Comparison of ENCODE assay signal across 9 mouse cellular contexts in the genomic region with DNA sequence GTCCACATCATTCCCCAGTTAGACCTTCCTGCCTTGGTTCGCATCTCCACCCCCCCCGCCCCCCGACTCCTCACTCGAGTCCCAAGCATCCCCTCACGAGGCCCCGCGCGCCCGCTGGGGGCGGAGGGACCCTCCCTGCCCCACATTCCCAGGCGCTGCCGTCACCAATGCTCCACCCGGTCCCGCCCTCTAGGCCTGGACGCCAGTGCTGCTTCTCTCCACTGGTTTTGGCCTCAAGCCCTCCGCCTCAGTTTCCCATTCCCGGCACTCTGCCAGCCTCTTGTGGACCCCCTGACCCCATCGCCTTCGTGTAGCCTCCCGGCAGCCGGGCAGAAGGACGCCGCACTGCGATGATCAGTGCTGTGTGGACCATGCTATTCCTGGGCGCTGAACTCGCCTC. TPM values are rescaled to one million over a fixed set of nuclear protein-coding genes. Genes with fewer than 3 reads are reported as not detected.
DNase-seq lines count a peak whose midpoint lies in the region; ATAC-seq and TF ChIP-seq lines count a peak whose summit lies in the region.
"Had no signal": no experiment of that assay in that cellular context is flagged by ENCODE, and none has a peak within 500 bp of the region (broad histone marks: within the 10 kb centered on the region; RNA-seq: fewer than 3 reads in every experiment).

No protein-coding gene starts in this region.

- H3K4me1 ChIP-seq in hindbrain, embryonic 13.5 days (replicated peaks), result peaks cover 24% of the 10 kb centered on the region
- peaks cover 4% of the 10 kb centered on the region; the same call in 1 of the 2 replicates for H3K4me1 ChIP-seq in hindbrain, embryonic 11.5 days (replicated peaks; ENCODE audit: control insufficient read depth, insufficient read depth, low read length)
- peaks cover 85% of the 10 kb centered on the region for H3K4me1 ChIP-seq in E14TG2a.4 (replicated peaks; ENCODE audit: low read depth, low read length)
- H3K4me1 ChIP-seq in embryonic facial prominence, embryonic 11.5 days (ENCODE audit: control insufficient read depth, insufficient read depth, low read length), result peaks cover 6% of the 10 kb centered on the region
- H3K4me1 ChIP-seq in limb, embryonic 12.5 days (replicated peaks), result peaks cover 23% of the 10 kb centered on the region

- H3K27ac ChIP-seq in hindbrain, embryonic 13.5 days, result no peak overlapping the region
- H3K27ac ChIP-seq in hindbrain, embryonic 11.5 days (ENCODE audit: low read depth, low read length), result no peak overlapping the region
- H3K27ac ChIP-seq in embryonic facial prominence, embryonic 11.5 days (replicated peaks; ENCODE audit: low read depth, low read length), result no peak overlapping the region
- H3K27ac ChIP-seq in limb, embryonic 12.5 days, result no peak overlapping the region
- H3K27ac ChIP-seq: liver, embryonic 15.5 days had no signal

- no peak overlapping the region for H3K9ac ChIP-seq in hindbrain, embryonic 13.5 days
- no peak overlapping the region for H3K9ac ChIP-seq in hindbrain, embryonic 11.5 days (ENCODE audit: low read depth, low read length)
- no peak overlapping the region for H3K9ac ChIP-seq in embryonic facial prominence, embryonic 11.5 days (replicated peaks; ENCODE audit: low read length)
- H3K9ac ChIP-seq in limb, embryonic 12.5 days (replicated peaks), result peak overlapping the region; percentile 23; the same call in 1 of the 2 replicates

- H3K36me3 ChIP-seq in hindbrain, embryonic 13.5 days, result no peaks in the 10 kb centered on the region
- no peaks in the 10 kb centered on the region for H3K36me3 ChIP-seq in hindbrain, embryonic 11.5 days (ENCODE audit: control insufficient read depth, insufficient read depth, low read length)
- no peaks in the 10 kb centered on the region for H3K36me3 ChIP-seq in E14TG2a.4 (ENCODE audit: insufficient read depth, low read length)
- H3K36me3 ChIP-seq in embryonic facial prominence, embryonic 11.5 days (replicated peaks; ENCODE audit: control insufficient read depth, insufficient read depth, low read depth, low read length), result no peaks in the 10 kb centered on the region
- no peaks in the 10 kb centered on the region for H3K36me3 ChIP-seq in limb, embryonic 12.5 days
- H3K36me3 ChIP-seq: liver, embryonic 15.5 days had no signal

- TF ChIP-seq CTCF in E14TG2a.4 (conservative IDR thresholded peaks at IDR 0.05; ENCODE audit: low read length), result 0 out of 2 replicates have a peak, but pooled peaks have one; percentile 4

- no peak for ATAC-seq in hindbrain, embryonic 13.5 days (ENCODE audit: low FRiP score)
- no peak for ATAC-seq in hindbrain, embryonic 11.5 days (ENCODE audit: low FRiP score)
- no peak for ATAC-seq in embryonic facial prominence, embryonic 11.5 days (replicated peaks; ENCODE audit: insufficient number of reproducible peaks, low FRiP score, low TSS enrichment, low read depth)
- ATAC-seq in limb, embryonic 12.5 days (ENCODE audit: insufficient number of reproducible peaks, insufficient read depth, low FRiP score, low TSS enrichment, low read depth), result no peak
- no peak for ATAC-seq in granulocyte monocyte progenitor cell, adult 5-6 weeks (replicated peaks; ENCODE audit: poor library complexity, severe bottlenecking)
- no peak for ATAC-seq in erythroid progenitor cell, adult 5-6 weeks (replicated peaks; ENCODE audit: low FRiP score, poor library complexity, severe bottlenecking)

- H3K9me3 ChIP-seq in hindbrain, embryonic 13.5 days, result no peaks in the 10 kb centered on the region
- H3K9me3 ChIP-seq in hindbrain, embryonic 11.5 days (ENCODE audit: control insufficient read depth, low read length), result no peaks in the 10 kb centered on the region
- no peaks in the 10 kb centered on the region for H3K9me3 ChIP-seq in E14TG2a.4 (ENCODE audit: low read length)
- H3K9me3 ChIP-seq in embryonic facial prominence, embryonic 11.5 days (replicated peaks; ENCODE audit: control insufficient read depth, low read length), result no peaks in the 10 kb centered on the region
- H3K9me3 ChIP-seq in limb, embryonic 12.5 days, result no peaks in the 10 kb centered on the region
- H3K9me3 ChIP-seq: liver, embryonic 15.5 days had no signal

- WGBS in hindbrain, embryonic 13.5 days, result 12% methylated on average over 26 of the region's 26 CpGs
- WGBS in hindbrain, embryonic 11.5 days, result 22% methylated on average over 19 of the region's 26 CpGs
- WGBS in embryonic facial prominence, embryonic 11.5 days, result 16% methylated on average over 24 of the region's 26 CpGs
- WGBS in limb, embryonic 12.5 days, result 17% methylated on average over 25 of the region's 26 CpGs

- H3K27me3 ChIP-seq in hindbrain, embryonic 13.5 days, result peaks cover 100% of the 10 kb centered on the region
- peaks cover 87% of the 10 kb centered on the region for H3K27me3 ChIP-seq in hindbrain, embryonic 11.5 days (ENCODE audit: control insufficient read depth, insufficient read depth, low read length)
- peaks cover 83% of the 10 kb centered on the region for H3K27me3 ChIP-seq in E14TG2a.4 (ENCODE audit: insufficient read depth, low read length)
- H3K27me3 ChIP-seq in embryonic facial prominence, embryonic 11.5 days (ENCODE audit: control insufficient read depth, insufficient read depth, low read length), result peaks cover 74% of the 10 kb centered on the region
- H3K27me3 ChIP-seq in limb, embryonic 12.5 days, result peaks cover 100% of the 10 kb centered on the region

- DNase-seq in hindbrain, embryonic 11.5 days (ENCODE audit: low spot score), result no peak
- DNase-seq in embryonic facial prominence, embryonic 11.5 days (ENCODE audit: low spot score), result no peak
- no peak for DNase-seq in frontal cortex, postnatal 36 days (ENCODE audit: low spot score in 2 of 2)

- H3K4me3 ChIP-seq in hindbrain, embryonic 13.5 days, result no peak overlapping the region
- no peak overlapping the region for H3K4me3 ChIP-seq in hindbrain, embryonic 11.5 days (ENCODE audit: low read depth, low read length)
- peak overlapping the region; percentile 77 for H3K4me3 ChIP-seq in E14TG2a.4 (replicated peaks; ENCODE audit: low read length)
- no peak overlapping the region for H3K4me3 ChIP-seq in embryonic facial prominence, embryonic 11.5 days (ENCODE audit: low read depth, low read length)
- peak overlapping the region; percentile 34 for H3K4me3 ChIP-seq in limb, embryonic 12.5 days (replicated peaks)

- H3K4me2 ChIP-seq in hindbrain, embryonic 13.5 days, result peak overlapping the region; percentile 25; the same call in 1 of the 2 replicates
- no peak overlapping the region for H3K4me2 ChIP-seq in hindbrain, embryonic 11.5 days (replicated peaks; ENCODE audit: low read depth, low read length)
- H3K4me2 ChIP-seq in embryonic facial prominence, embryonic 11.5 days (ENCODE audit: low read depth, low read length), result peak overlapping the region; percentile 4; the same call in 1 of the 2 replicates
- H3K4me2 ChIP-seq in limb, embryonic 12.5 days, result peak overlapping the region; percentile 51

RNA-seq across cellular contexts. Expression of gene Adamtsl5, which starts 0.8 kb away (rescaled TPM):
- polyA plus RNA-seq in hindbrain, embryonic 13.5 days (2015; fragmentation: Nextera tagmentation; extraction: Ambion mirVana), result 0.42 and 0.66 TPM in 2 replicates
- polyA plus RNA-seq in hindbrain, embryonic 11.5 days (2014; fragmentation: Nextera tagmentation; extraction: Ambion mirVana), result 0.54 and 0.70 TPM in 2 replicates
- 0.14 and 0.88 TPM in 2 replicates for polyA plus RNA-seq in embryonic facial prominence, embryonic 11.5 days (2014; fragmentation: Nextera tagmentation; extraction: Ambion mirVana)
- 0.70 and 0.88 TPM in 2 replicates for polyA plus RNA-seq in limb, embryonic 12.5 days (2016; fragmentation: Nextera tagmentation; extraction: Ambion mirVana)
- total RNA-seq in granulocyte monocyte progenitor cell, adult 5-6 weeks (2014; fragmentation: Nextera tagmentation), result not detected in 2 replicates
- total RNA-seq in granulocyte monocyte progenitor cell, adult 5-6 weeks (2017), result not detected in 2 replicates
- total RNA-seq in erythroid progenitor cell, adult 5-6 weeks (2015; ENCODE audit: low replicate concordance), result 0.84 TPM in 1 of 2 replicates, not detected in the other
- total RNA-seq in erythroid progenitor cell, adult 5-6 weeks (2017; ENCODE audit: low replicate concordance), result 0.13 and 30.2 TPM in 2 replicates

RNA-seq across cellular contexts. Expression of gene Plk5, which starts 7.3 kb away (rescaled TPM):
- 1.2 and 1.7 TPM in 2 replicates for polyA plus RNA-seq in hindbrain, embryonic 13.5 days (2015; fragmentation: Nextera tagmentation; extraction: Ambion mirVana)
- 0.11 and 0.14 TPM in 2 replicates for polyA plus RNA-seq in hindbrain, embryonic 11.5 days (2014; fragmentation: Nextera tagmentation; extraction: Ambion mirVana)
- polyA plus RNA-seq in embryonic facial prominence, embryonic 11.5 days (2014; fragmentation: Nextera tagmentation; extraction: Ambion mirVana), result 0.26 and 0.52 TPM in 2 replicates
- polyA plus RNA-seq in limb, embryonic 12.5 days (2016; fragmentation: Nextera tagmentation; extraction: Ambion mirVana), result 1.2 and 1.3 TPM in 2 replicates
- not detected in 2 replicates for total RNA-seq in granulocyte monocyte progenitor cell, adult 5-6 weeks (2014; fragmentation: Nextera tagmentation)
- total RNA-seq in granulocyte monocyte progenitor cell, adult 5-6 weeks (2017), result not detected in 2 replicates
- total RNA-seq in erythroid progenitor cell, adult 5-6 weeks (2015; ENCODE audit: low replicate concordance), result not detected in 2 replicates
- not detected in 2 replicates for total RNA-seq in erythroid progenitor cell, adult 5-6 weeks (2017; ENCODE audit: low replicate concordance)

RNA-seq across cellular contexts. Expression of gene Reep6, which starts 19.2 kb away (rescaled TPM):
- 3.1 and 3.5 TPM in 2 replicates for polyA plus RNA-seq in hindbrain, embryonic 13.5 days (2015; fragmentation: Nextera tagmentation; extraction: Ambion mirVana)
- 3.7 and 3.8 TPM in 2 replicates for polyA plus RNA-seq in hindbrain, embryonic 11.5 days (2014; fragmentation: Nextera tagmentation; extraction: Ambion mirVana)
- polyA plus RNA-seq in embryonic facial prominence, embryonic 11.5 days (2014; fragmentation: Nextera tagmentation; extraction: Ambion mirVana), result 4.3 and 4.5 TPM in 2 replicates
- 4.1 and 4.6 TPM in 2 replicates for polyA plus RNA-seq in limb, embryonic 12.5 days (2016; fragmentation: Nextera tagmentation; extraction: Ambion mirVana)
- total RNA-seq in granulocyte monocyte progenitor cell, adult 5-6 weeks (2014; fragmentation: Nextera tagmentation), result 0.11 and 0.60 TPM in 2 replicates
- total RNA-seq in granulocyte monocyte progenitor cell, adult 5-6 weeks (2017), result 0.22 and 2.7 TPM in 2 replicates
- 17.2 and 22.3 TPM in 2 replicates for total RNA-seq in erythroid progenitor cell, adult 5-6 weeks (2015; ENCODE audit: low replicate concordance)
- 16.8 and 18.2 TPM in 2 replicates for total RNA-seq in erythroid progenitor cell, adult 5-6 weeks (2017; ENCODE audit: low replicate concordance)

RNA-seq across cellular contexts. Expression of gene Pcsk4, which starts 19.7 kb away (rescaled TPM):
- 1.9 and 2.5 TPM in 2 replicates for polyA plus RNA-seq in hindbrain, embryonic 13.5 days (2015; fragmentation: Nextera tagmentation; extraction: Ambion mirVana)
- 1.1 and 1.8 TPM in 2 replicates for polyA plus RNA-seq in hindbrain, embryonic 11.5 days (2014; fragmentation: Nextera tagmentation; extraction: Ambion mirVana)
- polyA plus RNA-seq in embryonic facial prominence, embryonic 11.5 days (2014; fragmentation: Nextera tagmentation; extraction: Ambion mirVana), result 1.6 and 2.9 TPM in 2 replicates
- 6.3 and 6.6 TPM in 2 replicates for polyA plus RNA-seq in limb, embryonic 12.5 days (2016; fragmentation: Nextera tagmentation; extraction: Ambion mirVana)
- 6.7 and 7.2 TPM in 2 replicates for total RNA-seq in granulocyte monocyte progenitor cell, adult 5-6 weeks (2014; fragmentation: Nextera tagmentation)
- total RNA-seq in granulocyte monocyte progenitor cell, adult 5-6 weeks (2017), result 0.98 and 1.6 TPM in 2 replicates
- total RNA-seq in erythroid progenitor cell, adult 5-6 weeks (2015; ENCODE audit: low replicate concordance), result not detected in 2 replicates
- total RNA-seq in erythroid progenitor cell, adult 5-6 weeks (2017; ENCODE audit: low replicate concordance), result 1.0 TPM in 1 of 2 replicates, not detected in the other

RNA-seq across cellular contexts. Expression of gene 2310011J03Rik, which starts 28.6 kb away (rescaled TPM):
- 28.5 and 29.1 TPM in 2 replicates for polyA plus RNA-seq in hindbrain, embryonic 13.5 days (2015; fragmentation: Nextera tagmentation; extraction: Ambion mirVana)
- 32.9 and 34.9 TPM in 2 replicates for polyA plus RNA-seq in hindbrain, embryonic 11.5 days (2014; fragmentation: Nextera tagmentation; extraction: Ambion mirVana)
- polyA plus RNA-seq in embryonic facial prominence, embryonic 11.5 days (2014; fragmentation: Nextera tagmentation; extraction: Ambion mirVana), result 36.5 and 41.6 TPM in 2 replicates
- polyA plus RNA-seq in limb, embryonic 12.5 days (2016; fragmentation: Nextera tagmentation; extraction: Ambion mirVana), result 48.1 and 50.5 TPM in 2 replicates
- 35.2 and 45.0 TPM in 2 replicates for total RNA-seq in granulocyte monocyte progenitor cell, adult 5-6 weeks (2014; fragmentation: Nextera tagmentation)
- 16.4 and 17.4 TPM in 2 replicates for total RNA-seq in granulocyte monocyte progenitor cell, adult 5-6 weeks (2017)
- total RNA-seq in erythroid progenitor cell, adult 5-6 weeks (2015; ENCODE audit: low replicate concordance), result 7.2 and 13.4 TPM in 2 replicates
- 6.1 and 10.8 TPM in 2 replicates for total RNA-seq in erythroid progenitor cell, adult 5-6 weeks (2017; ENCODE audit: low replicate concordance)

Comparison
In these comparisons a context has a peak if more than half of its experiments do, and no peak if none do; other contexts are left out.
1. H3K4me3 ChIP-seq: peak in E14TG2a.4 (single experiment) and limb, embryonic 12.5 days (single experiment); none in hindbrain, embryonic 13.5 days (single experiment), hindbrain, embryonic 11.5 days (single experiment) and embryonic facial prominence, embryonic 11.5 days (single experiment).